Mouse (Mus musculus) heart, adult 2 months (tissue): ENCODE data around the gene Prr3.

ENCODE experiments used
- CTCF ChIP-seq: fragments of 200-600 bp; IDR thresholded peaks from 2 replicates; pipeline ENCODE4 v1.8.1; 2022; ENCODE audit warnings: antibody characterized with exemption, mild to moderate bottlenecking, moderate library complexity
- POLR2A ChIP-seq: fragments of 200-500 bp; IDR thresholded peaks from 2 replicates; pipeline ENCODE4 v1.6.1; 2011; ENCODE audit warnings: mild to moderate bottlenecking, low read depth, low read length, control low read depth; ENCODE audit not compliant: insufficient read depth

DNA sequence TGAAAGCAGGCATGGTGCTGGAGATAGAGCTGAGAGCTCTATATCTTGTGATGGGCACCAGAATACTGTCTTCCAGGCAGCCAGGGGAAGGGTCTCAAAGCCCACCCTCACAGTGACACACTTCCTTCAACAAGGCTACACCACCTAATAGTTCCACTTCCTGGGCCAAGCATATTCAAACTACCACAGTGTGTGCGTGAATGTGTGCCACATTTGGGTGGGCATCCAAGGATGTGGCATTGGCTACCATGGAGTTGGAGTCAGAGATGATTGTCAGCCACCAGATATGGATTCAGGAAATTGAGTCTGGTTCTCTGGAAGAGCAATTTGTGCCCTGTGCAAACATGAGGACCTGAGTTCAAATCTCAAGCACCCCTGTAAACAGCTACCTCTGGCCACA, 41.3 kb upstream of the Prr3 start:
- TF ChIP-seq POLR2A = no peak
- no peak for TF ChIP-seq CTCF
